9 mouse cellular contexts compared by ENCODE assay signal in genomic region chr4:155774971-155775740, GRCm38 (mm10). TPM values are rescaled to one million over a fixed set of nuclear protein-coding genes. Genes with fewer than 3 reads are reported as not detected.
A peak's percentile ranks its signal among the peaks of the same experiment; 100 is the strongest.
DNase-seq lines count a peak whose midpoint lies in the region; ATAC-seq and TF ChIP-seq lines count a peak whose summit lies in the region.
"Had no signal": no experiment of that assay in that cellular context is flagged by ENCODE, and none has a peak within 500 bp of the region (broad histone marks: within the 10 kb centered on the region; RNA-seq: fewer than 3 reads in every experiment).

No protein-coding gene starts in this region.

- H3K79me2 ChIP-seq in heart, adult 2 months (replicated peaks; ENCODE audit: control insufficient read depth, insufficient read depth, low read length), result no peaks in the 10 kb centered on the region

- H3K4me2 ChIP-seq in embryonic facial prominence, embryonic 11.5 days (ENCODE audit: low read depth, low read length), result peak overlapping the region; percentile 55
- H3K4me2 ChIP-seq in intestine, postnatal 0 days (replicated peaks; ENCODE audit: low read depth), result peak overlapping the region; percentile 82
- H3K4me2 ChIP-seq in liver, embryonic 15.5 days, result peak overlapping the region; percentile 70; the same call in 1 of the 2 replicates

- no peaks in the 10 kb centered on the region for H3K9me3 ChIP-seq in embryonic facial prominence, embryonic 11.5 days (replicated peaks; ENCODE audit: control insufficient read depth, low read length)
- no peaks in the 10 kb centered on the region for H3K9me3 ChIP-seq in intestine, postnatal 0 days (ENCODE audit: control insufficient read depth)
- H3K9me3 ChIP-seq in liver, embryonic 15.5 days (replicated peaks), result no peaks in the 10 kb centered on the region

- 0 out of 2 replicates have a peak overlapping the region, but pooled peaks have one; percentile 13 for H3K27ac ChIP-seq in embryonic facial prominence, embryonic 11.5 days (replicated peaks; ENCODE audit: low read depth, low read length)
- H3K27ac ChIP-seq in heart, adult 2 months, result peak overlapping the region; percentile 85
- H3K27ac ChIP-seq in intestine, postnatal 0 days (ENCODE audit: low read depth, low read length), result peak overlapping the region; percentile 64
- H3K27ac ChIP-seq in liver, embryonic 15.5 days (replicated peaks), result no peak overlapping the region
- H3K27ac ChIP-seq in olfactory bulb, adult 2 months (ENCODE audit: insufficient read depth, low read depth, low read length), result peak overlapping the region; percentile 81

- no peak overlapping the region; the same call in 1 of the 2 replicates for H3K4me3 ChIP-seq in embryonic facial prominence, embryonic 11.5 days (ENCODE audit: low read depth, low read length)
- peak overlapping the region; percentile 58 for H3K4me3 ChIP-seq in heart, adult 2 months
- H3K4me3 ChIP-seq in intestine, postnatal 0 days (ENCODE audit: low read depth, low read length), result peak overlapping the region; percentile 40
- peak overlapping the region; percentile 37 for H3K4me3 ChIP-seq in liver, embryonic 15.5 days (replicated peaks)
- H3K4me3 ChIP-seq in olfactory bulb, adult 2 months (ENCODE audit: insufficient read depth, low read depth, low read length), result peak overlapping the region; percentile 45

- WGBS in embryonic facial prominence, embryonic 11.5 days, result 60% methylated on average over 9 of the region's 9 CpGs
- WGBS in heart, adult 2 months, result 10% methylated on average over 9 of the region's 9 CpGs
- WGBS in intestine, postnatal 0 days, result 53% methylated on average over 9 of the region's 9 CpGs
- 38% methylated on average over 9 of the region's 9 CpGs for WGBS in liver, embryonic 15.5 days (ENCODE audit: insufficient replicate concordance)
- 17% methylated on average over 9 of the region's 9 CpGs for WGBS in olfactory bulb, adult 2 months

- H3K9ac ChIP-seq in embryonic facial prominence, embryonic 11.5 days (replicated peaks; ENCODE audit: low read length), result peak overlapping the region; percentile 45
- no peak overlapping the region for H3K9ac ChIP-seq in heart, adult 2 months (ENCODE audit: low read depth, low read length)
- no peak overlapping the region for H3K9ac ChIP-seq in intestine, postnatal 0 days (ENCODE audit: low read depth, low read length)
- H3K9ac ChIP-seq in liver, embryonic 15.5 days, result no peak overlapping the region

- no peak for TF ChIP-seq CTCF in heart, adult 2 months (IDR thresholded peaks at IDR 0.05)
- no peak for TF ChIP-seq CTCF in intestine, postnatal 0 days (IDR thresholded peaks at IDR 0.05; ENCODE audit: low read depth)
- TF ChIP-seq CTCF in olfactory bulb, adult 2 months (IDR thresholded peaks at IDR 0.05; ENCODE audit: insufficient read depth, low read depth, low read length), result no peak

- H3K4me1 ChIP-seq in embryonic facial prominence, embryonic 11.5 days (ENCODE audit: control insufficient read depth, insufficient read depth, low read length), result peaks cover 2% of the 10 kb centered on the region
- peaks cover 23% of the 10 kb centered on the region for H3K4me1 ChIP-seq in heart, adult 2 months (ENCODE audit: control insufficient read depth, insufficient read depth, low read length)
- H3K4me1 ChIP-seq in intestine, postnatal 0 days (replicated peaks; ENCODE audit: control insufficient read depth, insufficient read depth, low read length), result peaks cover 14% of the 10 kb centered on the region; the same call in 1 of the 2 replicates
- H3K4me1 ChIP-seq in liver, embryonic 15.5 days (replicated peaks), result peaks cover 30% of the 10 kb centered on the region
- peaks cover 33% of the 10 kb centered on the region for H3K4me1 ChIP-seq in olfactory bulb, adult 2 months (ENCODE audit: control insufficient read depth, insufficient read depth, low read length)

- intact Hi-C loops in left cerebral cortex, postnatal 14 days (cut with DNase I), result no loop called here
- intact Hi-C loops in heart, adult 2 months (cut with DNase I), result no loop called here

- no peak for ATAC-seq in embryonic facial prominence, embryonic 11.5 days (replicated peaks; ENCODE audit: insufficient number of reproducible peaks, low FRiP score, low TSS enrichment, low read depth)
- ATAC-seq in intestine, postnatal 0 days, result no peak
- no peak for ATAC-seq in liver, embryonic 15.5 days (ENCODE audit: insufficient read depth)

- H3K36me3 ChIP-seq in embryonic facial prominence, embryonic 11.5 days (replicated peaks; ENCODE audit: control insufficient read depth, insufficient read depth, low read depth, low read length), result no peaks in the 10 kb centered on the region
- H3K36me3 ChIP-seq in heart, adult 2 months (ENCODE audit: control insufficient read depth, insufficient read depth, low read length), result no peaks in the 10 kb centered on the region
- H3K36me3 ChIP-seq in intestine, postnatal 0 days (ENCODE audit: control insufficient read depth, insufficient read depth), result no peaks in the 10 kb centered on the region; the same call in 1 of the 2 replicates
- H3K36me3 ChIP-seq in liver, embryonic 15.5 days (replicated peaks), result no peaks in the 10 kb centered on the region

- TF ChIP-seq EP300 in heart, adult 2 months (IDR thresholded peaks at IDR 0.05; ENCODE audit: insufficient read depth, low read depth, low read length), result peak; percentile 95

- peak; percentile 58 to 73 for DNase-seq in left cerebral cortex, postnatal 14 days (ENCODE audit: low spot score in 2 of 2)
- DNase-seq in left cerebral cortex, adult 18-20 months (ENCODE audit: low spot score in 2 of 2), result no peak
- DNase-seq in embryonic facial prominence, embryonic 11.5 days (ENCODE audit: low spot score), result no peak
- DNase-seq in heart, adult 2 months, result peak; percentile 84
- DNase-seq in retina, postnatal 1 day, result no peak

- TF ChIP-seq POLR2A in heart, adult 2 months (IDR thresholded peaks at IDR 0.05; ENCODE audit: insufficient read depth, low read depth, low read length), result peak; percentile 39; the same call in 1 of the 2 replicates
- no peak for TF ChIP-seq POLR2A in olfactory bulb, adult 2 months (IDR thresholded peaks at IDR 0.05; ENCODE audit: insufficient read depth, low read depth, low read length)

- H3K27me3 ChIP-seq in embryonic facial prominence, embryonic 11.5 days (ENCODE audit: control insufficient read depth, insufficient read depth, low read length), result no peaks in the 10 kb centered on the region; the same call in 1 of the 2 replicates
- no peaks in the 10 kb centered on the region for H3K27me3 ChIP-seq in heart, adult 2 months (ENCODE audit: control insufficient read depth, insufficient read depth, low read length)
- no peaks in the 10 kb centered on the region for H3K27me3 ChIP-seq in intestine, postnatal 0 days (replicated peaks; ENCODE audit: control insufficient read depth, insufficient read depth, low read length)
- H3K27me3 ChIP-seq in liver, embryonic 15.5 days, result peaks cover 76% of the 10 kb centered on the region

RNA-seq across cellular contexts. Expression of gene Vwa1, which starts 0.7 kb away (rescaled TPM):
- 10 to 100 TPM; 16.3 to 17.0 TPM for total RNA-seq in left cerebral cortex, postnatal 14 days (2021)
- total RNA-seq in left cerebral cortex, adult 18-20 months (2021), result 10 to 100 TPM; 15.6 to 17.6 TPM
- polyA plus RNA-seq in embryonic facial prominence, embryonic 11.5 days (2014; fragmentation: Nextera tagmentation; extraction: Ambion mirVana), result 4.7 and 5.9 TPM in 2 replicates
- 1 to 10 TPM; 6.4 to 9.8 TPM for total RNA-seq in heart, adult 2 months (2021)
- polyA plus RNA-seq in heart, adult 2 months (2012; rRNA removed), result 14.4 and 21.7 TPM in 2 replicates
- polyA plus RNA-seq in intestine, postnatal 0 days (2015; fragmentation: Nextera tagmentation; extraction: Ambion mirVana), result 17.4 and 17.8 TPM in 2 replicates
- polyA plus RNA-seq in liver, embryonic 15.5 days (2015; fragmentation: Nextera tagmentation; extraction: Ambion mirVana), result 0.33 and 0.54 TPM in 2 replicates
- not detected in 2 replicates for polyA plus RNA-seq in olfactory bulb, adult 2 months (2012; ENCODE audit: insufficient read depth, insufficient read length, low replicate concordance, missing spikeins)

RNA-seq across cellular contexts. Expression of gene Tmem88b, which starts 10.5 kb away (rescaled TPM):
- 10 to 100 TPM in 1 of 2 experiments, 1 to 10 TPM in 1; 8.7 to 11.6 TPM for total RNA-seq in left cerebral cortex, postnatal 14 days (2021)
- 10 to 100 TPM; 16.4 to 19.0 TPM for total RNA-seq in left cerebral cortex, adult 18-20 months (2021)
- polyA plus RNA-seq in embryonic facial prominence, embryonic 11.5 days (2014; fragmentation: Nextera tagmentation; extraction: Ambion mirVana), result 0.18 and 0.26 TPM in 2 replicates
- total RNA-seq in heart, adult 2 months (2021), result 1 to 10 TPM in 1 of 2 experiments, under 1 TPM in 1; 0.84 to 1.1 TPM
- polyA plus RNA-seq in heart, adult 2 months (2012; rRNA removed), result 0.96 and 2.0 TPM in 2 replicates
- 0.64 and 0.68 TPM in 2 replicates for polyA plus RNA-seq in intestine, postnatal 0 days (2015; fragmentation: Nextera tagmentation; extraction: Ambion mirVana)
- 0.13 and 0.22 TPM in 2 replicates for polyA plus RNA-seq in liver, embryonic 15.5 days (2015; fragmentation: Nextera tagmentation; extraction: Ambion mirVana)
- not detected in 2 replicates for polyA plus RNA-seq in olfactory bulb, adult 2 months (2012; ENCODE audit: insufficient read depth, insufficient read length, low replicate concordance, missing spikeins)

RNA-seq across cellular contexts. Expression of gene Atad3a, which starts 14.3 kb away (rescaled TPM):
- 10 to 100 TPM; 52.3 to 53.2 TPM for total RNA-seq in left cerebral cortex, postnatal 14 days (2021)
- 10 to 100 TPM; 48.3 to 55.6 TPM for total RNA-seq in left cerebral cortex, adult 18-20 months (2021)
- polyA plus RNA-seq in embryonic facial prominence, embryonic 11.5 days (2014; fragmentation: Nextera tagmentation; extraction: Ambion mirVana), result 79.0 and 87.2 TPM in 2 replicates
- 10 to 100 TPM; 42.3 to 47.7 TPM for total RNA-seq in heart, adult 2 months (2021)
- polyA plus RNA-seq in heart, adult 2 months (2012; rRNA removed), result 83.7 and 85.4 TPM in 2 replicates
- 39.6 and 40.4 TPM in 2 replicates for polyA plus RNA-seq in intestine, postnatal 0 days (2015; fragmentation: Nextera tagmentation; extraction: Ambion mirVana)
- polyA plus RNA-seq in liver, embryonic 15.5 days (2015; fragmentation: Nextera tagmentation; extraction: Ambion mirVana), result 47.9 and 56.5 TPM in 2 replicates
- not detected in 2 replicates for polyA plus RNA-seq in olfactory bulb, adult 2 months (2012; ENCODE audit: insufficient read depth, insufficient read length, low replicate concordance, missing spikeins)

RNA-seq across cellular contexts. Expression of gene Ankrd65, which starts 15.1 kb away (rescaled TPM):
- total RNA-seq in left cerebral cortex, postnatal 14 days (2021), result under 1 TPM in 1 of 2 experiments, not detected in 1; 0.31 TPM
- total RNA-seq in left cerebral cortex, adult 18-20 months (2021), result under 1 TPM in 1 of 2 experiments, not detected in 1; 0.44 TPM
- not detected in 2 replicates for polyA plus RNA-seq in embryonic facial prominence, embryonic 11.5 days (2014; fragmentation: Nextera tagmentation; extraction: Ambion mirVana)
- not detected for total RNA-seq in heart, adult 2 months (2021)
- 0.41 TPM in 1 of 2 replicates, not detected in the other for polyA plus RNA-seq in heart, adult 2 months (2012; rRNA removed)
- polyA plus RNA-seq in intestine, postnatal 0 days (2015; fragmentation: Nextera tagmentation; extraction: Ambion mirVana), result not detected in 2 replicates
- polyA plus RNA-seq in liver, embryonic 15.5 days (2015; fragmentation: Nextera tagmentation; extraction: Ambion mirVana), result 0.07 TPM in 1 of 2 replicates, not detected in the other
- polyA plus RNA-seq in olfactory bulb, adult 2 months (2012; ENCODE audit: insufficient read depth, insufficient read length, low replicate concordance, missing spikeins), result not detected in 2 replicates
- total RNA-seq: layer of hippocampus, postnatal 36 days had no signal

RNA-seq across cellular contexts. Expression of gene Mrpl20, which starts 27.5 kb away (rescaled TPM):
- 100 to 1,000 TPM; 104 to 112 TPM for total RNA-seq in left cerebral cortex, postnatal 14 days (2021)
- total RNA-seq in left cerebral cortex, adult 18-20 months (2021), result 10 to 100 TPM; 84.9 to 89.4 TPM
- 250 and 256 TPM in 2 replicates for polyA plus RNA-seq in embryonic facial prominence, embryonic 11.5 days (2014; fragmentation: Nextera tagmentation; extraction: Ambion mirVana)
- total RNA-seq in heart, adult 2 months (2021), result 10 to 100 TPM; 69.9 to 77.9 TPM
- polyA plus RNA-seq in heart, adult 2 months (2012; rRNA removed), result 49.6 and 50.7 TPM in 2 replicates
- polyA plus RNA-seq in intestine, postnatal 0 days (2015; fragmentation: Nextera tagmentation; extraction: Ambion mirVana), result 203 and 212 TPM in 2 replicates
- 135 and 141 TPM in 2 replicates for polyA plus RNA-seq in liver, embryonic 15.5 days (2015; fragmentation: Nextera tagmentation; extraction: Ambion mirVana)
- not detected in 2 replicates for polyA plus RNA-seq in olfactory bulb, adult 2 months (2012; ENCODE audit: insufficient read depth, insufficient read length, low replicate concordance, missing spikeins)

Comparison
In these comparisons a context has a peak if more than half of its experiments do, and no peak if none do; other contexts are left out.
1. DNase-seq: peak in left cerebral cortex, postnatal 14 days (2 of 2) and heart, adult 2 months (2 of 2); none in left cerebral cortex, adult 18-20 months (0 of 2), embryonic facial prominence, embryonic 11.5 days (single experiment) and retina, postnatal 1 day (single experiment).
2. RNA of gene Atad3a, which starts 14.3 kb away (polyA plus RNA-seq): 83.7 to 85.4 TPM in heart, adult 2 months, 79.0 to 87.2 TPM in embryonic facial prominence, embryonic 11.5 days, 47.9 to 56.5 TPM in liver, embryonic 15.5 days and 39.6 to 40.4 TPM in intestine, postnatal 0 days; not detected in olfactory bulb, adult 2 months; every median in the first group is over 10 times any median in the second.
3. Peak in every context shown above with its lines, with median percentiles within 50 percentile points of each other: H3K4me2 ChIP-seq.